Mouse (Mus musculus) heart, adult 2 months (tissue): ENCODE data around the gene Stat4. TPM values are rescaled to one million over a fixed set of nuclear protein-coding genes. Genes with fewer than 3 reads are reported as not detected.

Experiments used
- DNase-seq, 2 experiments: peaks; one replicate each; pipeline ENCODE4 v3.0.0; 2021
- H3K27ac ChIP-seq: fragments of 200-600 bp; 2 replicates; pipeline ENCODE4 v1.8.1; 2022
- H3K27me3 ChIP-seq: fragments of 200-500 bp; 2 replicates; pipeline ENCODE4 v1.6.1; 2012; ENCODE audit warnings: mild to moderate bottlenecking, low read length, inconsistent platforms, mixed read lengths; ENCODE audit not compliant: control insufficient read depth, insufficient read depth
- H3K36me3 ChIP-seq: fragments of 200-500 bp; 2 replicates; pipeline ENCODE4 v1.6.1; 2012; ENCODE audit warnings: low read length, inconsistent platforms; ENCODE audit not compliant: control insufficient read depth, insufficient read depth
- H3K4me1 ChIP-seq: fragments of 200-500 bp; 2 replicates; pipeline ENCODE4 v1.6.1; 2011; ENCODE audit warnings: low read length; ENCODE audit not compliant: control insufficient read depth, insufficient read depth
- H3K4me3 ChIP-seq: fragments of 200-600 bp; 2 replicates; pipeline ENCODE4 v1.8.1; 2022
- H3K79me2 ChIP-seq: fragments of 200-500 bp; replicated peaks from 2 replicates; pipeline ENCODE4 v1.6.1; 2012; ENCODE audit warnings: mild to moderate bottlenecking, inconsistent platforms, low read length, moderate library complexity, mixed read lengths; ENCODE audit not compliant: control insufficient read depth, insufficient read depth
- H3K9ac ChIP-seq: fragments of 200-500 bp; 2 replicates; pipeline ENCODE4 v1.6.1; 2012; ENCODE audit warnings: low read depth, mild to moderate bottlenecking, control low read depth, inconsistent platforms, low read length, mixed read lengths
- CTCF ChIP-seq: fragments of 200-600 bp; IDR thresholded peaks from 2 replicates; pipeline ENCODE4 v1.8.1; 2022; ENCODE audit warnings: antibody characterized with exemption, mild to moderate bottlenecking, moderate library complexity
- EP300 ChIP-seq: fragments of 200-500 bp; IDR thresholded peaks from 2 replicates; pipeline ENCODE4 v1.6.1; 2011; ENCODE audit warnings: low read depth, low read length, control low read depth; ENCODE audit not compliant: insufficient read depth
- POLR2A ChIP-seq: fragments of 200-500 bp; IDR thresholded peaks from 2 replicates; pipeline ENCODE4 v1.6.1; 2011; ENCODE audit warnings: mild to moderate bottlenecking, low read depth, low read length, control low read depth; ENCODE audit not compliant: insufficient read depth
- WGBS: fragments of 180-500 bp; shearing (Covaris S2); methylation state at CpG from one replicate; pipeline ENCODE4 v1.1.7; 2018; 5-methylcytosine and 5-hydroxymethylcytosine counted together
- intact Hi-C: fragments of 180-260 bp; cut with DNase I; formaldehyde crosslinking; loops from one replicate; pipeline ENCODE4 v1.15.1; 2025
- polyA plus RNA-seq: library from polyadenylated mRNA; depleted of rRNA; stranded (reverse); fragments of >200 nt; gene quantifications from 2 replicates; pipeline ENCODE4 v1.2.3, GENCODE M21; 2012
- total RNA-seq, 2 experiments: library from RNA; stranded (reverse); gene quantifications; 2 replicates each; pipeline ENCODE4 v1.2.3; 2021

The Stat4 gene
- total and polyA plus RNA-seq, 3 experiments, result 0.45 to 0.68 (median 0.51) TPM

GRCm38 (mm10) chr1:51975589-51975988, 11.4 kb upstream of the Stat4 start:
- TF ChIP-seq EP300 (no peak), CTCF (no peak), POLR2A (no peak)
- 59% methylated on average over 5 of the region's 5 CpGs for WGBS
- intact Hi-C loops, result no loop called here

GRCm38 (mm10) chr1:51979048-51979447, 7.9 kb upstream of the Stat4 start:
- Histone ChIP-seq H3K4me3 (no peak overlapping the region), H3K36me3 (no peaks in the 10 kb centered on the region), H3K79me2 (no peaks in the 10 kb centered on the region), H3K4me1 (no peaks in the 10 kb centered on the region), H3K27ac (no peak overlapping the region), H3K27me3 (no peaks in the 10 kb centered on the region), H3K9ac (no peak overlapping the region)
- no peak for DNase-seq
- intact Hi-C loops, result no loop called here
- TF ChIP-seq POLR2A (no peak), CTCF (no peak), EP300 (no peak)
- 95% methylated on average over 5 of the region's 5 CpGs for WGBS

More at GRCm38 (mm10) chr1:51975589-51975988, 11.4 kb upstream of the Stat4 start:
- Histone ChIP-seq H3K9ac (no peak overlapping the region), H3K4me3 (no peak overlapping the region), H3K27me3 (no peaks in the 10 kb centered on the region), H3K79me2 (no peaks in the 10 kb centered on the region), H3K27ac (no peak overlapping the region), H3K36me3 (no peaks in the 10 kb centered on the region), H3K4me1 (no peaks in the 10 kb centered on the region)
- DNase-seq, result no peak

- intact Hi-C loops, result no loop called here
- TF ChIP-seq CTCF (no peak), POLR2A (no peak), EP300 (no peak)
- H3K79me2 ChIP-seq, result no peaks in the 10 kb centered on the region
- no peak overlapping the region for H3K27ac ChIP-seq
- H3K4me1 ChIP-seq, result peaks cover 5% of the 10 kb centered on the region
- H3K27me3 ChIP-seq, result no peaks in the 10 kb centered on the region
- no peak overlapping the region for H3K4me3 ChIP-seq
- DNase-seq, result no peak
- no peak overlapping the region for H3K9ac ChIP-seq
- no peaks in the 10 kb centered on the region for H3K36me3 ChIP-seq
- WGBS, result 65% methylated on average over 8 of the region's 8 CpGs
Observed at GRCm38 (mm10) chr1:51991983-51992609, 5.1 kb downstream of the Stat4 start.

- Histone ChIP-seq H3K79me2 (no peaks in the 10 kb centered on the region), H3K4me3 (no peak overlapping the region), H3K27ac (no peak overlapping the region), H3K36me3 (no peaks in the 10 kb centered on the region), H3K4me1 (peaks cover 5% of the 10 kb centered on the region), H3K27me3 (no peaks in the 10 kb centered on the region), H3K9ac (no peak overlapping the region)
- DNase-seq, result no peak
- intact Hi-C loops, result loop anchor here (2.0 to 5.0 kb wide), 2 partner anchors 329 to 351 kb away; no protein-coding TSS in a partner anchor
- TF ChIP-seq CTCF, result no peak
- TF ChIP-seq POLR2A, result no peak
- no peak for TF ChIP-seq EP300
- 23% methylated on average over 3 of the region's 3 CpGs for WGBS
Observed at GRCm38 (mm10) chr1:51996056-51996455, 9.1 kb downstream of the Stat4 start.

- intact Hi-C loops, result loop anchor here (2.0 to 5.0 kb wide), 2 partner anchors 330 to 352 kb away; no protein-coding TSS in a partner anchor
- H3K79me2 ChIP-seq, result no peaks in the 10 kb centered on the region
- H3K27me3 ChIP-seq, result no peaks in the 10 kb centered on the region
- DNase-seq, result peak; percentile 17
- no peaks in the 10 kb centered on the region for H3K36me3 ChIP-seq
- H3K4me3 ChIP-seq, result no peak overlapping the region
- WGBS, result 10% methylated on average over 11 of the region's 11 CpGs
- H3K9ac ChIP-seq, result no peak overlapping the region
- TF ChIP-seq EP300 (no peak), CTCF (no peak), POLR2A (no peak)
- peaks cover 5% of the 10 kb centered on the region for H3K4me1 ChIP-seq
- no peak overlapping the region for H3K27ac ChIP-seq
Observed at GRCm38 (mm10) chr1:51996751-51997659, 10.1 kb downstream of the Stat4 start.

GRCm38 (mm10) chr1:51998542-51998941, 11.6 kb downstream of the Stat4 start:
- Histone ChIP-seq H3K4me3 (no peak overlapping the region), H3K27ac (no peak overlapping the region), H3K36me3 (no peaks in the 10 kb centered on the region), H3K27me3 (no peaks in the 10 kb centered on the region), H3K9ac (no peak overlapping the region), H3K4me1 (peaks cover 5% of the 10 kb centered on the region), H3K79me2 (no peaks in the 10 kb centered on the region)
- TF ChIP-seq POLR2A, result no peak
- 0 out of 2 replicates have a peak, but pooled peaks have one; percentile 30 for TF ChIP-seq EP300
- TF ChIP-seq CTCF, result peak; percentile 85
- intact Hi-C loops, result loop anchor here (5.0 kb wide), 1 partner anchor 331 kb away; no protein-coding TSS in a partner anchor
- DNase-seq, result peak; percentile 20 to 35
- WGBS, result 33% methylated on average over 5 of the region's 5 CpGs
